Mouse (Mus musculus) heart, embryonic 16.5 days (tissue): ENCODE results near the gene Srxn1. TPM values are rescaled to one million over a fixed set of nuclear protein-coding genes. Genes with fewer than 3 reads are reported as not detected.
"Not testable (repeated sequence)": the region's sequence is repeated elsewhere in the genome, so short reads cannot be mapped to it uniquely, and the experiment has no call there.

Experiments used
- ATAC-seq: fragments of 200-750 bp; cut with Nextera tagmentation; replicated peaks from 2 replicates; pipeline ENCODE4 v1.8.0; 2017; ENCODE audit warnings: moderate number of reproducible peaks; ENCODE audit not compliant: insufficient read depth, low FRiP score; ENCODE audit errors: extremely low read depth
- H3K27ac ChIP-seq: fragments of 300-500 bp; sonication (generic); 2 replicates; pipeline ENCODE4 v1.5.1; 2014; ENCODE audit warnings: mild to moderate bottlenecking, low read length, control low read depth, moderate library complexity
- H3K27me3 ChIP-seq: fragments of 300-500 bp; sonication (generic); 2 replicates; pipeline ENCODE4 v1.6.1; 2014; ENCODE audit warnings: low read length, mixed read lengths; ENCODE audit not compliant: control insufficient read depth, insufficient read depth
- H3K36me3 ChIP-seq: fragments of 300-500 bp; sonication (generic); 2 replicates; pipeline ENCODE4 v1.6.1; 2014; ENCODE audit not compliant: control insufficient read depth, insufficient read depth
- H3K4me1 ChIP-seq: fragments of 300-500 bp; sonication (generic); 2 replicates; pipeline ENCODE4 v1.6.1; 2014; ENCODE audit warnings: low read length, mixed read lengths; ENCODE audit not compliant: control insufficient read depth, insufficient read depth
- H3K4me2 ChIP-seq: fragments of 300-500 bp; sonication (generic); 2 replicates; pipeline ENCODE4 v1.6.1; 2014; ENCODE audit warnings: low read depth, mild to moderate bottlenecking, control low read depth, low read length
- H3K4me3 ChIP-seq: fragments of 300-500 bp; sonication (generic); 2 replicates; pipeline ENCODE4 v1.5.1; 2014; ENCODE audit warnings: mild to moderate bottlenecking, control low read depth, low read length
- H3K9ac ChIP-seq: fragments of 300-500 bp; sonication (generic); 2 replicates; pipeline ENCODE4 v1.6.1; 2014; ENCODE audit warnings: low read length, control low read depth
- H3K9me3 ChIP-seq: fragments of 300-500 bp; sonication (generic); replicated peaks from 2 replicates; pipeline ENCODE4 v1.6.1; 2016; ENCODE audit warnings: low read length; ENCODE audit not compliant: control insufficient read depth
- WGBS: fragments of 180-500 bp; shearing (Covaris S2); extraction: QIAGEN DNeasy Blood & Tissue Kit; methylation state at CpG from one replicate; pipeline ENCODE4 v1.1.7; 2014; 5-methylcytosine and 5-hydroxymethylcytosine counted together
- polyA plus RNA-seq: library from polyadenylated mRNA; unstranded; fragments of >200 nt; fragmentation: Nextera tagmentation; extraction: Ambion mirVana; gene quantifications from 2 replicates; pipeline ENCODE4 v1.2.1, GENCODE M21; 2015

Srxn1 gene
- 7.6 and 10.3 TPM in 2 replicates for polyA plus RNA-seq

DNA sequence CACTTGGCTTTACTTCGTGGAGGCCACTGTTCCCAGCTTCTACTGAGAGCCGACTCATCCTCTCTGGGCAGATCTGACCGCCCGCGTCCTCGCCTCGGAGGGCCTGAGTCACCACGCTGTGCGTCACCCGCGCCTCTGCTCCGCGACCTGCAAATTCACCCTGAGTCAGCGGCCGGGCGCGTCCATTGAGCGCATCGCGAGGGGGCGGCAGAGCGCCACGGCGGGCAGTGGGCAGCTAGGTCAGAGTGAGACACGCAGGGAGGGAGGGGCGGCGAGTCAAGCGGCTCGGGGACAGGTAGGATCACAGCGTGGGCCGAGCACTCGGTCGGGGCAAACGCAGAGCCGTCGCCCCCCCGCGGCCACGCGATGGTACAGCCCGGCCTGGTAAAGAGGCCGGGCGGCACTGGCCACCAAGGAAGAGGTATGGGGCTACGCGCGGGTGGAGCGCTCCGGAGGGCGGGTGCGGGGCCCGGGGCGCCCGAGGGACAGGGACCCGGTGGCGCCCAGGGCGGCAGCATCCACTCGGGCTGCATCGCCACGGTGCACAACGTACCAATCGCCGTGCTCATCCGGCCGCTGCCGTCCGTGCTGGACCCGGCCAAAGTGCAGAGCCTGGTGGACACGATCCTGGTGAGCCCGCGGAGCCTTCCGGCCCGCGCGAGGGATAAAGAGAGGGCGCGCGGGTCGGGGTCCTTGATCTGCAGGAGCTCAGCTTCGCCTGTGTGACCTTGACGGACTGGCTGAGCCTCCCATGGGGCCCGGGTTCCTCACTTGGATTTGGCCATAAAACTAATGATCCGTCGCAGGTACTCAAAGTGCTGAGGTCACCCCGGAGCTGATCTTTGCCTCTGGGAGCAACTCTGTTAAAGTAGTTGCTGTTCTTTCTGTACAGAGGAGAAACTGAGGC lies at the start of gene Srxn1:
Srxn1 (plus strand) TSS at position 199 of the 907 bp plus-strand sequence.
- Histone ChIP-seq H3K4me2 (peak within 1 kb of the TSS; percentile 65), H3K9me3 (0 out of 2 replicates have a peak, but pooled peaks cover 2% of the 10 kb centered on the region), H3K9ac (peak within 1 kb of the TSS; percentile 74), H3K27me3 (peaks cover 3% of the 10 kb centered on the region), H3K4me1 (peaks cover 2% of the 10 kb centered on the region; the same call in 1 of the 2 replicates), H3K4me3 (peak within 1 kb of the TSS; percentile 62), H3K27ac (0 out of 2 replicates have a peak within 1 kb of the TSS, but pooled peaks have one; percentile 27), H3K36me3 (no peaks in the 10 kb centered on the region)
- peak; percentile 87 for ATAC-seq
- WGBS: 1% methylated on average over 84 of the region's 84 CpGs

- no peak overlapping the region for H3K4me2 ChIP-seq
- H3K9ac ChIP-seq: no peak overlapping the region
- WGBS: 62% methylated on average over 22 of the region's 22 CpGs
- no peak overlapping the region for H3K4me3 ChIP-seq
- H3K27ac ChIP-seq: no peak overlapping the region
- H3K4me1 ChIP-seq: no peaks in the 10 kb centered on the region
- H3K9me3 ChIP-seq: no peaks in the 10 kb centered on the region
- peaks cover 36% of the 10 kb centered on the region for H3K27me3 ChIP-seq
- no peaks in the 10 kb centered on the region for H3K36me3 ChIP-seq
- ATAC-seq: no peak
These were observed 48.7 kb upstream of the Srxn1 start for GRCm38 (mm10) chr2:152056368-152057251.

- Histone ChIP-seq H3K4me3 (no peak overlapping the region), H3K27ac (no peak overlapping the region), H3K9ac (no peak overlapping the region), H3K27me3 (peaks cover 30% of the 10 kb centered on the region), H3K36me3 (no peaks in the 10 kb centered on the region), H3K9me3 (no peaks in the 10 kb centered on the region), H3K4me2 (no peak overlapping the region), H3K4me1 (no peaks in the 10 kb centered on the region)
- ATAC-seq: no peak
- 69% methylated on average over 9 of the region's 9 CpGs for WGBS
These were observed 48.1 kb upstream of the Srxn1 start for GRCm38 (mm10) chr2:152057252-152057563.

GRCm38 (mm10) chr2:152062817-152063216 lies 42.5 kb upstream of the Srxn1 start:
- ATAC-seq, H3K9me3 ChIP-seq: not testable (repeated sequence)
- 75% methylated on average over 3 of the region's 3 CpGs for WGBS

DNA sequence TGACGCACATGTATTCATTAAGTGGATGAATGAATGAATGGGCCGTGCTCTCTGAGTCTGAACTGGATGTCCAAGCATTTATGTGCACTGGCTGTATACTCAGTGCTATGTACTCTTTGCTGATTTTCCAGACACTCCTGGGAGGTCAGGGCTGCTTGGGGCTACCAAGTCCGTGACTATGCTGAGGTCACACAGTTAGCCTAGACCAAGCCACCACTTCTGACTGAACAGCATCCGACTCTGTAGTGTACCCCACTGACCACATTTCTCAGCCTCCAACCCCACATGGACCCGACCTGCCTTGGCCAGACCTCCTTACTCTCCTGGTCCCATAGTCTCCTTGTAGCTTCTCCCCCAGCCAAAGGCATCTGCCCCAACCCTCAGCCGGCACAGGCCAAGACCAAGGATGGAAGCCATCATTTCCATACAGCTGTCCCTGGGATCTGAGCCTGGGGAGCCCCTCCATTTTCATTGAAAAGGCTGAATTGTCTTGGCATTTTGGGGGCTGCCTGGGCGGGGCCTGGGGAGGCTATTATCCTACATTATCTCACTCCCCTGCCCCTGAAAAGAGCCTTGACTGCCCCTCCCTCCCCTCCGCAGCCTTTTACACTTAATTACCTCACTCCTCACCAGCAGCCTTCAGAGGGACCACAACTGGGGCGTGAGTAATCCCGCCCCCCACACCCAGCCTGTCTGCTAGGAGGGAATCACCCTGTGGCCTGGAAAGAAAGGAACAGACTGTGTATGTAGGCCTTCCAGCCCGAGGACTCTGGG lies 36.5 kb upstream of the Srxn1 start:
- 44% methylated on average over 11 of the region's 11 CpGs for WGBS
- no peaks in the 10 kb centered on the region for H3K36me3 ChIP-seq
- ATAC-seq: no peak
- H3K27ac ChIP-seq: no peak overlapping the region
- no peak overlapping the region for H3K4me2 ChIP-seq
- no peak overlapping the region for H3K4me3 ChIP-seq
- H3K9me3 ChIP-seq: no peaks in the 10 kb centered on the region
- H3K27me3 ChIP-seq: peaks cover 9% of the 10 kb centered on the region
- no peaks in the 10 kb centered on the region for H3K4me1 ChIP-seq
- no peak overlapping the region for H3K9ac ChIP-seq

More at GRCm38 (mm10) chr2:152062817-152063216, 42.5 kb upstream of the Srxn1 start:
- not testable (repeated sequence) for H3K27ac ChIP-seq, H3K36me3 ChIP-seq, H3K9ac ChIP-seq, H3K27me3 ChIP-seq, H3K4me3 ChIP-seq, H3K4me1 ChIP-seq, H3K4me2 ChIP-seq

DNA sequence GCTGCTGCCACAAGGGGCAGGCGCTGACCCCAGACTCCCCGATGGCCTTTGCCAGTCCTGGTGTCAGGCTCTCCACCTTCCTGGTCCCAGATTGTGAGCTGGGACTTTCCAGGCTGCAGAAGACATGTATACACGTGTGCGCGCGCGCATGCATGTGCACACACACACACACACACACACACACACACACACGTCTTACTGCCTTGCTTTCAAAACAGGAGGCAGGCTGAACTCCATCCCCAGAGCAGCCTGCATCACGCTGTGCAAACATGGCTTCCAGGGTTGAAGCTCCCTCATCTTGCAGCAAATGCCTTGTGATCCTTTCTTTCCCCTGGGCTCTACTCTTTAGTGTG lies 35.9 kb upstream of the Srxn1 start:
- H3K27ac ChIP-seq: no peak overlapping the region
- H3K36me3 ChIP-seq: no peaks in the 10 kb centered on the region
- no peaks in the 10 kb centered on the region for H3K9me3 ChIP-seq
- H3K4me3 ChIP-seq: no peak overlapping the region
- 57% methylated on average over 9 of the region's 9 CpGs for WGBS
- no peak overlapping the region for H3K4me2 ChIP-seq
- no peak overlapping the region for H3K9ac ChIP-seq
- no peaks in the 10 kb centered on the region for H3K4me1 ChIP-seq
- ATAC-seq: no peak
- H3K27me3 ChIP-seq: peaks cover 14% of the 10 kb centered on the region

GRCm38 (mm10) chr2:152069941-152070340 lies 35.4 kb upstream of the Srxn1 start:
- WGBS: 76% methylated on average over 2 of the region's 2 CpGs

DNA sequence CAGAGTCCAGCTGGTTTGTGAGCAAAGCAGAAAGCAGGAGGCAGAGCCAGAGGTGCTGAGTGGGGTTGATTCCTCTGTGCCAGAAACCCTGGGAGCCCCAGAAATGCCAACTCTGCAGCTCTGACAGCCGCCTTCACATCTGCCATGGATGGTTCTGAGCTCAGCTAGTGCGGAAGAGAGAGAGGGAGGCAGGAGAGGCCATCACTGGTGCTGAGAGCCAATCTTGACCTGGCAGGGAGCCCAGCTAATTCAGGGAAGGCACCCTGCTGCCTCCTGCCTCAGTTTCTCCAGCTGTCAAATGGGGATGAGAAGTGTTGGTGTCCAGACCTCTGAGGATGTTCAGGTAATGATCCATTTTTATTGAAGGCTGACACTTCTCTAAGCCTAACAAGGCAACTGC lies 30.8 kb upstream of the Srxn1 start:
- no peaks in the 10 kb centered on the region for H3K36me3 ChIP-seq
- WGBS: 59% methylated on average over 2 of the region's 2 CpGs
- H3K27me3 ChIP-seq: peaks cover 47% of the 10 kb centered on the region
- no peak overlapping the region for H3K27ac ChIP-seq
- no peaks in the 10 kb centered on the region for H3K9me3 ChIP-seq
- no peaks in the 10 kb centered on the region for H3K4me1 ChIP-seq
- H3K4me2 ChIP-seq: no peak overlapping the region
- ATAC-seq: no peak
- no peak overlapping the region for H3K4me3 ChIP-seq
- H3K9ac ChIP-seq: no peak overlapping the region

More at GRCm38 (mm10) chr2:152069941-152070340, 35.4 kb upstream of the Srxn1 start:
- H3K36me3 ChIP-seq: no peaks in the 10 kb centered on the region
- ATAC-seq: no peak
- H3K9me3 ChIP-seq: no peaks in the 10 kb centered on the region
- no peak overlapping the region for H3K27ac ChIP-seq
- peaks cover 14% of the 10 kb centered on the region for H3K27me3 ChIP-seq
- H3K9ac ChIP-seq: no peak overlapping the region
- no peak overlapping the region for H3K4me2 ChIP-seq
- H3K4me3 ChIP-seq: no peak overlapping the region
- no peaks in the 10 kb centered on the region for H3K4me1 ChIP-seq
